Mouse (Mus musculus) layer of hippocampus, adult 18-20 months (tissue): Measurements from ENCODE around the gene Msh6. TPM values are rescaled to one million over a fixed set of nuclear protein-coding genes. Genes with fewer than 3 reads are reported as not detected.
"Not testable (repeated sequence)": the region's sequence is repeated elsewhere in the genome, so short reads cannot be mapped to it uniquely, and the experiment has no call there.

Experiments
- DNase-seq, 2 experiments: peaks; one replicate each; pipeline ENCODE4 v3.0.0; 2022; ENCODE audit warnings: low spot score in 2 of 2
- long read RNA-seq: library from polyadenylated mRNA; stranded (forward); transcript quantifications from one replicate; pipeline ENCODE4 v2.0.0, GENCODE M21; 2021
- total RNA-seq, 2 experiments: library from RNA; stranded (reverse); gene quantifications; 2 replicates each; pipeline ENCODE4 v1.2.3; 2021

The Msh6 gene
- total RNA-seq = 10 to 100 TPM; 14.6 to 15.3 TPM
- long read RNA-seq, full-length matches to known transcripts = 25 of 29 reads
- long read RNA-seq, partial matches to known transcripts = 4 of 29 reads
- long read RNA-seq, other reads (novel, unspliced or antisense) = 0 of 29 reads

- peak; percentile 78 to 88 for DNase-seq
Observed at GRCm38 (mm10) chr17:87974629-87975228, at the start of gene Msh6. Msh6 (plus strand) TSS chr17:87975062.

GRCm38 (mm10) chr17:87934326-87934725 lies 40.5 kb upstream of the Msh6 start:
- no peak for DNase-seq

- no peak for DNase-seq
Observed at GRCm38 (mm10) chr17:87934736-87935135, 40.1 kb upstream of the Msh6 start.

GRCm38 (mm10) chr17:87936156-87936555 lies 38.7 kb upstream of the Msh6 start:
- DNase-seq = no peak

GRCm38 (mm10) chr17:87948965-87949584 lies 25.8 kb upstream of the Msh6 start:
- DNase-seq = peak; percentile 70 to 89

- DNase-seq = not testable (repeated sequence)
Observed at GRCm38 (mm10) chr17:87954618-87955124, 20.2 kb upstream of the Msh6 start.

GRCm38 (mm10) chr17:87957096-87957840 lies 17.6 kb upstream of the Msh6 start:
- no peak for DNase-seq

- no peak for DNase-seq
Observed at GRCm38 (mm10) chr17:87958283-87958682, 16.6 kb upstream of the Msh6 start.

- DNase-seq = not testable (repeated sequence)
Observed at GRCm38 (mm10) chr17:87959406-87959805, 15.5 kb upstream of the Msh6 start.

- DNase-seq = not testable (repeated sequence)
Observed at GRCm38 (mm10) chr17:87959931-87960330, 14.9 kb upstream of the Msh6 start.

- DNase-seq = no peak
Observed at GRCm38 (mm10) chr17:87963081-87964075, 11.5 kb upstream of the Msh6 start.

- not testable (repeated sequence) for DNase-seq
Observed at GRCm38 (mm10) chr17:87968483-87968926, 6.4 kb upstream of the Msh6 start.

- not testable (repeated sequence) for DNase-seq
Observed at GRCm38 (mm10) chr17:87971696-87972591, 2.9 kb upstream of the Msh6 start.

GRCm38 (mm10) chr17:87972856-87973255 lies 2.0 kb upstream of the Msh6 start:
- no peak for DNase-seq

GRCm38 (mm10) chr17:87973261-87974167 lies 1.3 kb upstream of the Msh6 start:
- DNase-seq = no peak

- no peak for DNase-seq
Observed at GRCm38 (mm10) chr17:87975229-87975853, 479 bp downstream of the Msh6 start.

GRCm38 (mm10) chr17:87976154-87976806 lies 1.4 kb downstream of the Msh6 start:
- DNase-seq = no peak
